Mouse (Mus musculus) CD8-positive naive resting alpha-beta T cell, adult 2 months (primary cell): ENCODE measurements around the gene Fabp3.

ENCODE experiments used
- DNase-seq, 2 experiments: peaks; one replicate each; pipeline ENCODE4 v3.0.0; 2022; ENCODE audit warnings: low read depth in 2 of 2, low spot score in 2 of 2

The Fabp3 gene

DNA sequence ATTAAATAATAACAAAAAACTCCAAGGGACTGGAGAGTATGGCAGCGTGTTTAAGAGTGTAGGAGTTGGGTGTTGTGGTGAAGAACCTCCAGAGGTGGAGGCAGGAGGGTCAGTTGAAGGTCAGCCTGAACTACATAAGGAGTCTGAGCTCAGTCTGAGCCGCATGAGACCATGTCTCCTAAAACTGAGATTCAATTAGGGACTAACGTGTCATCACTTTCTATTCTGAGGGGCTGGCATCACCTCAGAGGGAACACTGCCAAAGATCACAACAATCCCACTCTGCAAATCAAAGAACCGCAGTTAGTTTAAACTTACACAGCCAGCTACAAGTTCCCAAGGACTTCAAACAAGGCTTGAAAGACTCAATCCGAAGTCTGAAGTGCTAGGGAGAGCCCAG lies 15.2 kb downstream of the Fabp3 start:
- DNase-seq: no peak

DNA sequence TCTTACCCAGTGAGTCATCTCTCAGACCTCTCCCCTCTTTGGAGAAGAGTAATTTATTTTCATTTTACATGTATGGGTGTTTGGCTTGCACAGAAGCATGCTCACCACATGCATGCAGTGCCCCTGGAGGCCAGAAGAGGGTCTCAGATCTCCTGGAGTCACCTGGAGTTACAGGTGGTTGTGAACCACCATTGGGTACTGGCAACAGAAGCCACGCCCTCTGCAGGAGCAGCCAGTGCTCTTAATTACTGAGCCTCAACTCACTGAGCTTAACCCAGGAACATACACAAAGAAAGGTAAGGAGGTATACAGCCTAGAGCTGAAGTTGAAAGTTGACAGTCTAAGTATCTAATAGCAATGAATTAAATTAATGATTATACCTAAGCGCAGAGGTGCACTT lies 17.1 kb downstream of the Fabp3 start:
- no peak for DNase-seq

DNA sequence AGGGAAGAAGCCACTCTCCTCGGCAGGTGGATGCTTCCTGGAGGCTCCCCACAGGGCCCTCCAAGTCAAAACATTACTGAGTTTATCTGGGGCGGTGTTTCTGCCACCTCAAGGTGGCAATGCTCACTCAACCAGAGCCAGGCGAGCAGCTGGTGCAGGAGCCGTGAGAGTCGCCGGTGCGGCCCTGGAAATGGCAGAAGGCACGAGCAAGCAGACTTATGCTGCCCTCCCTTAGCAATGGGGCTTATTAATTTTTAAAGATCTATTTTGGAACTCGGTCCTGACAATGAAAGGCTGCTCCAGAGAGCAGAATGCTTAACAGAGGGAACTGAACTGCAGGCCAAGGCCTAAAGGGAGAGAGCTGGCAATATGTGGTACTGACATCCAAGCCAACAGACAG lies 19.0 kb downstream of the Fabp3 start:
- no peak for DNase-seq

DNA sequence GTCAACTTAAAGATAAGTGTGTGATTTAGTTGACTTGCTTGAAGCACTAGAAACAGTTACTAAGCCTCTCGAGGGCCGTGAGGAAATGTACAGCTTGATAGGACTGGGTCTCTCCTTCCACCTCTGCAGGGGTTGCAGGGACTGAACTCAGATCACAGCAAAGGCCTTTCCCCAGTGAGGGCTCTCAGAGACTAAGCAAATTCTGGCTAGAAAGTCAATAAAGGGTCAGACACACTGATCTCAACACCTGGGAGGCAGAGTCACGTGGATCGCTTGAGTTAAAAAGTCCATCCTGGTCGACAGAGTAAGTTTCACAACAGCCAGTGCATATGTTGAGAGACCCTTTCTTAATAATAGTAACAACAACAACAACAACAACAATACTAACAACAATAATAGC lies 27.5 kb downstream of the Fabp3 start:
- DNase-seq: no peak

DNA sequence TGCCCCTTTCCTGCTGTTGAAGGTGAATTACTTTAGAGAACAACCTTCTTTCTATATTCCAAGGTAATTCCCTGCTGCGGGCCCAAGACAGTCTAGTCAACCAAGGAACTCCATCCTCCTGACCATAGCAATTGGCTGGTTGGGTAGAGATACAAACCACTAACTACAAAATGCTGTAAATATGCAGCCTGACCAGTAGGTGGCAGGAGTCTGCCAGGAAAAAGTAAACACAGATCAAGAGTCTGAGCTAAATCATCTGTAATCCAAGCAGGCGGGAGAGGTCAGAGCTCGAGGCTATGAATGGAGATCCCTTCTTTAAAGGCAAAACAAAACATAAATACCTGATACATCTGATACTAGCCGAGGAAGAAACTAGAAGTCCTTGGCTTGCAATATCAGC lies 33.3 kb downstream of the Fabp3 start:
- peak; percentile 20 to 49 for DNase-seq

DNA sequence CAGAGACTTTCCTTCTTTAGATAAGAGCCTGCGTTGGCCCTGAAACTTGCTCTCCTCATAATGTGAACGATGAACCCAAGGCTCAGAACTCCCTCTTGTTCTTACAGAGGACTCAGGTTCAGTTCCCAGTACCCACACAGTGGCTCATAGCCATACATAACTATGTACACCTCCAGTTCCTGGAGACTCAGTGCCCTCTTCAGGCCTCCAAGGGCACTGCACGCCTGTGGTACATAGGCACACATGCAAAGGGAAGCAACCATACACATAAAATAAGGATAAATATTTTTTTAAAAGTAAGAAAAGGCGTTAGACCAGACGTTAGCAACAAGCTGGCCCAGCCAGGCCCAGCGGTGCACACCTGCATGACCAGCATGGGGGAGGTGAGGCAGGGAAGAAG lies 41.3 kb downstream of the Fabp3 start:
- DNase-seq: no peak

DNA sequence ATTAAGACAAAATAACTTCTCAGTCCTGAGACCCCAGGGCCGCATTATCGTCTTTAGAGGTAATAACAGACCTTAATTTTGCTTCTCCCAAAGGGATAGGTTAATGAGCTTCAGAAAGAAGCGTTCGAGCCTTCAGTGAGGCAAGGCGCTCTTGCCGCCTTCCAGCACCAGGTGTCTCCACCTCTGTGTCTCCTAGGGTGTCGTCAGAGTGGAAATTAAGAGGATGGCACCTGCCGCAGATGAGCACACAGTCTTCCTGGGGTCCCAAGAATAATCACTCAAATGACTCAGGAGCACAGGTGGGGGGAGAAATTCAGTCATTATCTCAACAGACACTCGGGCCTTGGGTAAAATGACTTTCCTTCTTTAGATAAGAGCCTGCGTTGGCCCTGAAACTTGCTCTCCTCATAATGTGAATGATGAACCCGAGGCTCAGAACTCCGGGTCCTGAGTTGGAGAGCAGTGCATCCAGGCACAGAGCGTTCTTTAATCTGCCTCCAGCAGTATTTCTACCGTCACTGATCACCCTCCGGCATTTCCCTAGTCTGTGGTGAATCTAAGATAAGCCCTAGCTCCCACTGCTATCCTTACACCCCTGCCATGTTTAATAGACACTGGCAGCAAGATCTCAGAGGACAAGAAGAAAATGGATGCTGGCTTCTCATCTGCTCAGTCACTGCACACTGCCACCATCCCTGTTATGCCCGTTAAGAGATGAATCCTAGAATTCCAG lies 42.5 kb downstream of the Fabp3 start:
- no peak for DNase-seq

DNA sequence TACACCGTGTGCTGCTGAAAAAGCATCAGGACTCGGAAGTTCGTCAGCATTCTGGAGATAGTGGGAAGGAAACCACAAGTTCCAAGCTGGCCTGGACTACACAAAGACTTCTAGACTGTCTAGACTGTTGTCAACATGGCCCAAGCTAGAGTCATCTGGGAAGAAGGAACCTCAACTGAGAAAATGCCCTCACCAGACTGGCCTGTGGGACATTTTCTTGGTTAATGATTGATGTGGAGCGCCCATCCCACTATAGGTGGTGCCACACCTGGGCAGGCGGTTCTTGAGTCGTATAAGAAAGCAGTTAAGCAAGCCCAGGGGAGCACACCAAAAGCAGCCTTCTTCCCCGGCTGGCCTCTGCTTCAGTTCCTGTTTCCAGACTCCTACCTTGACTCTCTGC lies 44.2 kb downstream of the Fabp3 start:
- DNase-seq: no peak

DNA sequence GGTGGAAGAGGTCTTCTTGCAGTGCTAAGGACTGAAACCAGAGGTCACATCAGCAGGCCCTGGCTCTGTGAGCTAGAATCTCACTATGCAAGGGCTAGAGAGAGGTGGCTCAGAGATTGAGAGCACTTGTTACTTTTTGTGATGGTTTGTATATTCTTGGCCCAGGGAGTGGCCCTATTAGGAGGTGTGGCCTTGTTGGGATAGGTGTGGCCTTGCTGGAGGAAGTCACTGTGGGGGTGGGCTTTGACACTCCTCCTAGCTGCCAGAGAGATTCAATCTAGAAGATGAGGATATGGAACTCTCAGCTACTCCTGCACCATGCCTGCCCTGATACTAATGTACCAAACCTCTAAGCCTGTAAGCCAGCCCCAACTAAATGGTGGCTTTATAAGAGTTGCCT lies 49.6 kb downstream of the Fabp3 start:
- DNase-seq: no peak

DNA sequence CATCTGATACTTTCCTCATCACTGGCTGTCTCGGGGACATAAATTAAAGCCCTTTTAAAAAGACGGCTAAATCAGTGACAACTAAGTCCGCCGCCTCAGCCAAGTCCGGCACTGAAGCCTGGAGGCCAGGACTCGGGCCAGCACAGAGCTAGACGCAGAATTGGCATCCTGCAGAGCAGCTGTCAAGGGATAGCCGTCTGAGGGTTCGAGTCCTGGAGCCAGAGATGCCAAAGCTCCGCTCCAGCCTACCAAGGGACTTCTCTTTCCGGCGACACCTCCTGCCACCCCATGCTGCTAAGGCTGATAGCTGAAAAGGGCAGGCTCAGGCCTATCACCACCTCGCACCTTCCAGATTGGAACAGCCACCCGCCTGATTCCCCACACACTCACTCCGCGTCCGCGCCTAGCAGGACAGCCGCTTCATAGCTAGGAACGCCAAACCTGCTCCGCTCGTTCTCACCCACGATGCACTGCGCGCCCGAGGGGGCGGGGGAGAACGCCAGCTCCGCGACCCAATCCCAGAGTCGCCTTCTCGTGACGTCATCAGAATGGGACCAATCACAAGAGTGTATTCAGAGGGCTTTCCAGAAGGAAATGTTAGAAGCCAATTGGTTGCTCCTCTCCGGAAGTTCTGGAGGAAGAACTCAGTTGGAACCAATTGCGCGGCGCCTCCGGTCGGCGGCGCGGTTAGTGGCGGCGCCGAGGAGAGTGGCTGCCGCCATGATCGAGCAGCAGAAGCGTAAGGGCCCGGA lies 51.3 kb downstream of the Fabp3 start, which contains the start of the genes Zcchc17 and Snrnp40:
Gene Zcchc17, minus strand, starts transcription at position 458 of the 752 bp plus-strand sequence.
Gene Snrnp40, plus strand, starts transcription at position 647 of the 752 bp plus-strand sequence.
- peak; percentile 98 to 99 for DNase-seq

DNA sequence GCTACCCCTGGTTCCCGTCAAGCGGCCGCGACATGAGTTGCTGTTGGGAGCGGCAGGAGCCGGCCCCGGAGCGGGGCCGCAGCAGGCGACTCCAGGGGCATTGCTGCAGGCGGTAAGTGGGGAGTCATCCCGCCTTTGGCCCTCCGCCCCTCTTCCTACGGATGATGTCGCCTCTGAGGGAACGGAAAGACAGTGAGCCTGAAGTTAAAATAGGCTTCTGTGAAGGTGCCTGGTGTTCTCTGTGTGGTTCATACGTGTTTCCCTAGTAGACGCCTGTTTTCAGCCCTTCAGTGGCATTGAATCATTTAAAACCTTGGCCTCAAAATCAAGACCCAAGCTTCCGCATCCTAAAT lies 51.8 kb downstream of the Fabp3 start:
- no peak for DNase-seq
